Mouse (Mus musculus) midbrain, embryonic 10.5 days (tissue): ENCODE data around the gene Atp13a3. TPM values are rescaled to one million over a fixed set of nuclear protein-coding genes. Genes with fewer than 3 reads are reported as not detected.
A peak's percentile ranks its signal among the peaks of the same experiment; 100 is the strongest.

Experiments used
- DNase-seq: peaks from one replicate; pipeline ENCODE4 v3.0.0-alpha.2; 2017; ENCODE audit warnings: low spot score
- H3K27ac ChIP-seq: fragments of 300-500 bp; sonication (generic); replicated peaks from 2 replicates; pipeline ENCODE4 v1.5.1; 2016; ENCODE audit warnings: mild to moderate bottlenecking
- H3K27me3 ChIP-seq: fragments of 300-500 bp; sonication (generic); 2 replicates; pipeline ENCODE4 v1.6.1; 2016; ENCODE audit warnings: low read depth, mild to moderate bottlenecking; ENCODE audit not compliant: poor library complexity, severe bottlenecking
- H3K36me3 ChIP-seq: fragments of 300-500 bp; sonication (generic); 2 replicates; pipeline ENCODE4 v1.6.1; 2016; ENCODE audit warnings: mild to moderate bottlenecking, moderate library complexity
- H3K4me1 ChIP-seq: fragments of 300-500 bp; sonication (generic); 2 replicates; pipeline ENCODE4 v1.6.1; 2016
- H3K4me3 ChIP-seq: fragments of 300-500 bp; sonication (generic); 2 replicates; pipeline ENCODE4 v1.5.1; 2016; ENCODE audit warnings: mild to moderate bottlenecking, moderate library complexity
- H3K9me3 ChIP-seq: fragments of 300-500 bp; sonication (generic); replicated peaks from 2 replicates; pipeline ENCODE4 v1.6.1; 2016; ENCODE audit warnings: mild to moderate bottlenecking
- WGBS: fragments of 180-500 bp; shearing (Covaris S2); methylation state at CpG from one replicate; pipeline ENCODE4 v1.1.7; 2016; 5-methylcytosine and 5-hydroxymethylcytosine counted together
- polyA plus RNA-seq: library from polyadenylated mRNA; unstranded; fragments of >200 nt; fragmentation: Nextera tagmentation; extraction: Ambion mirVana; gene quantifications from 2 replicates; pipeline ENCODE4 v1.2.1, GENCODE M21; 2016

Gene Atp13a3
- polyA plus RNA-seq, 1 experiment from 2014 or later = 7.8 TPM

DNA sequence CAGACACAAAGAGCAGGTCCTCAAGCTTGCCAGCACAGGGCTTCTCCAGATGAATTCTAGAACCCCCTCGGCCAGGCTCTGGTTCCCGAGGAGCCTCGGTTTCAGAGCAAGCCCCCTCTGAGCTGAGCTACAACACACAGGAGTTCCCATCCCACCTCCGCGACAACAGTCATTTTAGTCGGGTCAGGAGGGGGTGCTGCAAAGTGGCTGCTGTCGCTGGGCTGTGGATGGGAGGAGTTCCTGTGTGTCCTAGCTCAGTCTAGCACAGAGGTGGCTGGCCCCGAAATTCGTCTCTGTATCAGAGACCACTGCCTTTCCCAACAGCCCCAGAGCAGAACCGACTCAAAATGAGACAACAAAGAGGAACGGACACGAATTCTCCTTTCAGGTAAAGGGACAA, 98.5 kb downstream of the Atp13a3 start:
- Histone ChIP-seq H3K9me3 (no peaks in the 10 kb centered on the region), H3K36me3 (no peaks in the 10 kb centered on the region; the same call in 1 of the 2 replicates), H3K27ac (no peak overlapping the region), H3K27me3 (peaks cover 91% of the 10 kb centered on the region), H3K4me1 (peaks cover 21% of the 10 kb centered on the region), H3K4me3 (no peak overlapping the region)
- DNase-seq = no peak
- 53% methylated on average over 12 of the region's 12 CpGs for WGBS

DNA sequence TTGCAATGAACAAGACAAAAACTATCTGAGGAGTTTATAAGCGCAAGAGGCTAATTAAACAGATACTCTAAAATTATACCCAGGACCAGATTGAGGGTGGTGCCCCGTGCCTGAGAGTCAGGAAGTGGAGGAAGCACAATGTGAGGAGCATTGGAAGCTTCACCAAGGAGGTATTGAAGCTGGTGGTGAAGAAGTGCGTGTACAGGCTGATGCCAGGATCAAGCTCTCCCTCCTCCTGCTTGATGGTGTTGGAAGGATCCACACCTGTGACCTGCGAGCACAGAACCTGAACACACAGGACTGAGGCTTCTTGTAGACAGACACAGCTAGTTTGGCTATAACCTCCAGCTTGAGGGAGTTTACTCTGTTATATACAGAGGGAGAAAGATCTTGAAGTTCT, 99.7 kb downstream of the Atp13a3 start:
- Histone ChIP-seq H3K36me3 (no peaks in the 10 kb centered on the region), H3K4me1 (peaks cover 21% of the 10 kb centered on the region), H3K9me3 (no peaks in the 10 kb centered on the region), H3K27ac (no peak overlapping the region), H3K4me3 (no peak overlapping the region), H3K27me3 (peaks cover 86% of the 10 kb centered on the region)
- WGBS = 91% methylated on average over 4 of the region's 4 CpGs
- DNase-seq = no peak

DNA sequence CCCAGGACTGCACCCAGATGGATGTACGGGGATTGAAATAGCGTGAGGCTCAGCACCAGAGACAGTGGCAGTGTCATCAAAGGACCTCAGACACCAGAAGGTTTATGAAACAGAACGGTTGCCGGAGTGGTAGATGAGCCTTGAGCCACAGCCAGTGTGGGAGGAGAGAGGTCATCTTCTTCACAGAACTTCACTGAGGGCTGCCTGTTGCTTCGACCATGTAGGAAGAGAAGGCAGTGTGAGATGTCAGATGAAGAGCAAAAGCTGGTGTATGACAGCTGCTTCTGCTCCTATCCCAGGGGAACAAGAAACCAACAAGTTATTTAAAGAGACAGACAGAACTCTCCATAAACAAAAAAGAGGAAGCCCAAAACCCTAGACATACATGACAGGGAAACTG, 101.5 kb downstream of the Atp13a3 start:
- no peaks in the 10 kb centered on the region for H3K9me3 ChIP-seq
- no peak overlapping the region for H3K27ac ChIP-seq
- H3K36me3 ChIP-seq = no peaks in the 10 kb centered on the region
- 82% methylated on average over 5 of the region's 5 CpGs for WGBS
- DNase-seq = no peak
- no peak overlapping the region for H3K4me3 ChIP-seq
- peaks cover 12% of the 10 kb centered on the region for H3K4me1 ChIP-seq
- peaks cover 67% of the 10 kb centered on the region for H3K27me3 ChIP-seq

DNA sequence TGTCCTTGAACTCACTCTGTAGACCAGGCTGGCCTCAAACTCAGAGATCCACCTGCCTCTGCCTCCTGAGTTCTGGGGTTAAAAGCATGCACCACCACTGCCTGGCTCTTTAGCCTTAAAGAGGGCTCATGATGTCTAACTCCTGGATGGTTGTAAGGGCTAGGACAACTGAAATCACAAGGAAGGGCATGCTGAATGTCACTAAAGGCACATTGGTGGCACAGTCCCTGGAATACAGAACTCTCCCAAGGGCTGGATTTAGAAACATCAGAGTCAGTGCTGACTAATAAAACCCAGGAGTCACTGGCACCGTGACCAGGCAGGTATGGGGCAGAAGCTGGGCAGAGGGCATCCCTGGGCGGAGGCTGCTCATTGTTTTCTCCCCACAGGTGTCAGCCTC, 102.4 kb downstream of the Atp13a3 start:
- 85% methylated on average over 2 of the region's 2 CpGs for WGBS
- H3K9me3 ChIP-seq = no peaks in the 10 kb centered on the region
- peaks cover 4% of the 10 kb centered on the region for H3K4me1 ChIP-seq
- no peak overlapping the region for H3K4me3 ChIP-seq
- no peaks in the 10 kb centered on the region for H3K36me3 ChIP-seq
- no peak overlapping the region for H3K27ac ChIP-seq
- DNase-seq = no peak
- H3K27me3 ChIP-seq = peaks cover 59% of the 10 kb centered on the region

GRCm38 (mm10) chr16:30302686-30303085, 103.1 kb downstream of the Atp13a3 start:
- H3K9me3 ChIP-seq = no peaks in the 10 kb centered on the region
- no peak overlapping the region for H3K27ac ChIP-seq
- no peaks in the 10 kb centered on the region for H3K36me3 ChIP-seq
- no peak for DNase-seq
- H3K27me3 ChIP-seq = peaks cover 52% of the 10 kb centered on the region
- 86% methylated on average over 6 of the region's 6 CpGs for WGBS
- no peaks in the 10 kb centered on the region for H3K4me1 ChIP-seq
- H3K4me3 ChIP-seq = no peak overlapping the region

GRCm38 (mm10) chr16:30299711-30300277, 106.0 kb downstream of the Atp13a3 start:
- WGBS = 70% methylated on average over 10 of the region's 10 CpGs
- DNase-seq = no peak
- Histone ChIP-seq H3K27me3 (peaks cover 29% of the 10 kb centered on the region), H3K4me3 (no peak overlapping the region), H3K4me1 (no peaks in the 10 kb centered on the region), H3K36me3 (no peaks in the 10 kb centered on the region), H3K27ac (no peak overlapping the region), H3K9me3 (no peaks in the 10 kb centered on the region)

DNA sequence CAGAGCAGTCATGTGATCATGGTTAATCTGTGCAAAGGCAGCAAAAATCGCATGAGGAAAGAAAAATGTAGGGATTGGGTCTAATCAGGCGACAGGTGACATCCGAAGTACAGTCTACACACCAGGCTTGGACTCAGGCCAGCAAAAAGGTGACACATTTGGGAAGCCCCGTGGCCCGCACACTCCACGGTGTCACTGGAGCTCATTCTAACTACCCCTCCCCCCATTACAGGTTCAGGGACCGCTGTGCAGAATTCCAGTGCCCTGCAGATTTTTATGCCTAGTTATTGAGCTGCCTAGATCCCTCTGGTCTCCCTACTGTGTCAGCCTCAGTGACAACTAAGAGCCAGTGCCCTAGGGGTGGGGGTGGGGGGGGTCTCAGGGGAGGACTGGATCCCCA, 108.3 kb downstream of the Atp13a3 start:
- Histone ChIP-seq H3K4me3 (no peak overlapping the region), H3K27me3 (peaks cover 7% of the 10 kb centered on the region; the same call in 1 of the 2 replicates), H3K36me3 (no peaks in the 10 kb centered on the region), H3K9me3 (no peaks in the 10 kb centered on the region), H3K27ac (no peak overlapping the region), H3K4me1 (no peaks in the 10 kb centered on the region)
- 91% methylated on average over 7 of the region's 7 CpGs for WGBS
- no peak for DNase-seq

- DNase-seq = no peak
- H3K4me1 ChIP-seq = no peaks in the 10 kb centered on the region
- no peak overlapping the region for H3K27ac ChIP-seq
- H3K9me3 ChIP-seq = no peaks in the 10 kb centered on the region
- no peak overlapping the region for H3K4me3 ChIP-seq
- 0 out of 2 replicates have a peak, but pooled peaks cover 3% of the 10 kb centered on the region for H3K27me3 ChIP-seq
- WGBS = 89% methylated on average over 11 of the region's 11 CpGs
- no peaks in the 10 kb centered on the region for H3K36me3 ChIP-seq
Observed at GRCm38 (mm10) chr16:30296601-30297275, 109.0 kb downstream of the Atp13a3 start.

DNA sequence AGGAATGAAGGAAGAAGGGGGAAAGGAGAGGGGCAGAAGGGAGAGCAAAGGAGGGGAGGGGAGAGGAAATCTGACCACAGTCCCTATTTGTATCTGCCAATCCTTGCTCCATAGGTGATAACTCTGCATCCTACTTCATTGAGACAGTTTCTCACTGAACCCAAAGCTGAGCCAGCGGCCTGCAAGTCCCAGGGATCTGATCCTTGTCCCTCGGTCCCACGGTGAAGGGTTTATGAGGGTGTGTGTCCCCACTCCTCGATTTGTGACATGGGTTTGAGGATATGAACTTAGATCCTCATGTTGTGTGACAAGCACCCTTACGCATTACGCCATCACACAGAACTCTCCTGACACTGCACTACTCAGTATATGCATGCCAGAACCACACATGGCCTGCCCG, 110.7 kb downstream of the Atp13a3 start:
- Histone ChIP-seq H3K27ac (no peak overlapping the region), H3K36me3 (no peaks in the 10 kb centered on the region), H3K9me3 (no peaks in the 10 kb centered on the region), H3K27me3 (no peaks in the 10 kb centered on the region), H3K4me1 (peaks cover 5% of the 10 kb centered on the region; the same call in 1 of the 2 replicates), H3K4me3 (no peak overlapping the region)
- 91% methylated on average over 7 of the region's 7 CpGs for WGBS
- DNase-seq = no peak

DNA sequence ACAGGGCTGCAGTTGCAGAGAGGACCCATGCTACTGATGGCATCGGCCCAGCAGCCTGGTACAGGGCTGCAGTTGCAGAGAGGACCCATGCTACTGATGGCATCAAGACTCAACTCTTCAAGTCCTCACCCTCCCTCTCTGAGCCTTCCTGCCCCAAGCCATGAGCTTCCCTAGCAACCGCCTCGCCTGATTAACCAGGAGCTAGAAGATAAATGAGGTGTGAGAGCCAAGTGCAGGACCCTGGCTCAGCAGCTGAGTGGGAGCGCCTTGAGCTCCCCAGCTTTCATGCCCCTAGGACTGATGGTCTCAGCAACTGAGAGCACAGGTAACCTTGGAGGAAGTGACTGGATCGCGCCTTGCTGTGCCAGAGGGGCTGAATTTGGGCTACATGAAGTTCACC, 115.3 kb downstream of the Atp13a3 start:
- Histone ChIP-seq H3K36me3 (no peaks in the 10 kb centered on the region), H3K9me3 (no peaks in the 10 kb centered on the region), H3K27ac (no peak overlapping the region), H3K27me3 (peaks cover 29% of the 10 kb centered on the region), H3K4me1 (peaks cover 9% of the 10 kb centered on the region; the same call in 1 of the 2 replicates), H3K4me3 (no peak overlapping the region)
- WGBS = 79% methylated on average over 6 of the region's 6 CpGs
- DNase-seq = no peak

DNA sequence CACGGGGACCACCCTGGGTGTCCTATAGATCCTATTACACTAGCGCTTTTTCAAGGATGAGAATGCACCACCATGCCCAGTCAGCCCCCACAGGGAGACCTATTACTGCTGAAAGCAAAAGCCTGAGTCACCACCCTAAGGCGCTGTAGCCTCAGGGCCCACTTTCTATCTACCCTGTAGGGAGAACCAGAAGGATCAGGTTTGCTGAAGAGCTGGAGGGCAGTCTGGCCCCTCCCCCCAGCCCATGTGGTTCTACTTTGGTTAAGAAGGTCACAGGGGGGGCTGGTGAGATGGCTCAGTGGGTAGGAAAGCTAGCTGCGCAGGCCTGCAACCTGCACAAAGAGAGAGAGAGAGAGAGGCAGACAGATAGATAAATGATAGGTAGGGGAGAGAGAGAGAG, 120.1 kb downstream of the Atp13a3 start:
- peaks cover 37% of the 10 kb centered on the region for H3K4me1 ChIP-seq
- no peaks in the 10 kb centered on the region for H3K9me3 ChIP-seq
- H3K36me3 ChIP-seq = no peaks in the 10 kb centered on the region
- DNase-seq = no peak
- peaks cover 76% of the 10 kb centered on the region for H3K27me3 ChIP-seq
- H3K4me3 ChIP-seq = no peak overlapping the region
- H3K27ac ChIP-seq = no peak overlapping the region
- WGBS = 58% methylated on average over 4 of the region's 4 CpGs

- H3K36me3 ChIP-seq = no peaks in the 10 kb centered on the region
- 2% methylated on average over 15 of the region's 15 CpGs for WGBS
- no peaks in the 10 kb centered on the region for H3K9me3 ChIP-seq
- peak; percentile 74 for DNase-seq
- no peak overlapping the region for H3K27ac ChIP-seq
- H3K27me3 ChIP-seq = peaks cover 82% of the 10 kb centered on the region
- H3K4me3 ChIP-seq = peak overlapping the region; percentile 38
- peaks cover 36% of the 10 kb centered on the region for H3K4me1 ChIP-seq
Observed at GRCm38 (mm10) chr16:30283743-30284337, 121.9 kb downstream of the Atp13a3 start.

GRCm38 (mm10) chr16:30282844-30283495, 122.8 kb downstream of the Atp13a3 start, which contains the start of gene Lrrc15:
Gene Lrrc15, minus strand, starts transcription at chr16:30283256.
- Histone ChIP-seq H3K9me3 (no peaks in the 10 kb centered on the region), H3K4me3 (peak within 1 kb of the TSS; percentile 51), H3K27ac (no peak within 1 kb of the TSS), H3K27me3 (peaks cover 73% of the 10 kb centered on the region), H3K4me1 (peaks cover 36% of the 10 kb centered on the region), H3K36me3 (no peaks in the 10 kb centered on the region)
- 9% methylated on average over 34 of the region's 34 CpGs for WGBS
- peak; percentile 68 for DNase-seq
